Mouse (Mus musculus) c-Kit-negative CD71-positive TER-119-positive erythroid progenitor cells, embryonic 14.5 days (primary cell): ENCODE measurements around the gene Olfr1329.
"Not testable (repeated sequence)": the region's sequence is repeated elsewhere in the genome, so short reads cannot be mapped to it uniquely, and the experiment has no call there.

Experiments used
- DNase-seq: peaks from one replicate; pipeline ENCODE4 v3.0.0-alpha.2; 2013; ENCODE audit warnings: low read depth, low spot score

The Olfr1329 gene

DNA sequence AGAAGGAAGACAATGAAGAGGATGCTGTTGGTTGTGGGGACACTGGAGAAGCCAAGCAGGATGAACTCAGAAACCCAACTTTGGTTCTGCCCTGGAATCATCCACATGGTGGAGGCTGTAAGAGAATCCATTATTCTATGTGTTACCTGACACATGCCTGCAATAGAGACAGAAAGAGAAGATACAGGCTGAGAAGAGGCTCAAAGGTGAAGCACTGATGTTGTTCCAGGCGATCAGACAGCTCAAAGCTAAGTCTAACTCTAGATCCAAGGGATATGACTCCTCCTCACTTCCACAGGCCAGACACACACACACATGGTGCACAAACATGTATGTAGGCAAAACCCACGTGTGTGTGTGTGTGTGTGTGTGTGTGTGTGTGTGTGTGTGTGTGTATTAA is at the start of gene Olfr1329:
Gene Olfr1329, minus strand, starts transcription at position 101 of the 400 bp plus-strand sequence.
- not testable (repeated sequence) for DNase-seq

DNA sequence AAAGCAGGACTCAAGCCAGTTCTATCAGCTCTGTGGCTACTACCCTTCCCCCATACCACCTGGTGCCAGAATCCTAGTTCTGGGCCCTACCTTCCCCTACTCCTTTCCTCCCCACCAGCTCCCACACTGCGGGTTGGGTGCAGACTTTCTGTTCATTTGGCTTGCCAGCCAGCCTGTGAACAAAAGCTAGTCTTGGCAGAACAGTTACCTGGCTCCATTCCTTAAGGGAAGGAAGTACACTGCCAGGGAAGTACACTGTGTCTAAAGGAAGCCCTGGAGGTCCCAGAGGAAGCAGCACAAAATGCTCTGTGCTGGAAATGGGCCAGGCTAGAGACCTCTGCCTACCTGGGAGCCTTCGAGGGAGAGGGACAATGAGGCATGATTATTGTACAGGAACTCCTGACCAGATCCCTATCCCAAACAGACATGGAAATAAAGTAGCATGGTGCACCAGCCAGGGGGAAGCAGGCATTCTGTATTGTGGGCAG is 43.9 kb upstream of the Olfr1329 start, which contains the start of gene Lao1:
Gene Lao1, plus strand, starts transcription at position 438 of the 488 bp plus-strand sequence.
- no peak for DNase-seq

DNA sequence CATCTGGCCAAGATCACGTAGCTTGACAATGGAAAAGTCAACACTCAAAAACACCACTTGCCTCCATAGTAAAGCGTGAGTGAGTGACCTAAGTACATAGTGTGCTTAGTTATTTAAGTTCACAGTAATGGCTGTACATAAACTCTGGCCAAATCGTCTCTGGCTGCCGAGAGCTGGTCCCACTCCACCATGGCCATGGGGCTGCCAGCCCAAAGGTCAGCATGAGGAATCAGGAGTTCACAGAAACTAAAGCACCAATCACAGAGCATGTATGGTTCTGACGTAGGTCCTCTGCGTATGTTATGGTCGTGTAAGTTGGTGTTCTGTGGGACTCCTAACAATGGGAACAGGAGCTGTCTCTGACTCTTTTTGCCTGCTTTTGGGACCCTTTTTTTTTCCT is 41.5 kb upstream of the Olfr1329 start:
- DNase-seq = no peak

DNA sequence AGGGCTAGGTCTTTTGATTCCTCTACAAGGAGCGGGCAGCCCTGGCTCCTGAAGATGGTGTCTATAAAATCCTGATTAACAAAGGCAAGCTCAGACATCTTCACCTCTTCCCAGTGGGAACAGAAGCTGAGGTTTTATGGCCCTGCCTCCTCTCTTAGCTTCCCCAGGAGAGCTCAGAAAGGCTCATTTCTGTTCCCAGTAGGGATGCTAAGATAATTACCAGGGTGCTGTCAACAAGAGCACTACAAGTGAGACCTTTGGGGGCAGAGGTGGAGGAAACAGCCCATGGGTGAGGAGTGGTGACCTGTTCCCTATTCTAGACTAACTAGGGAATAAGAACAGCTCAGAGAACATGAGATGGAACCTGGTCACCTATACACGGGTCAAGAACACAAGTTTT is 21.2 kb upstream of the Olfr1329 start, which contains the start of gene Olfr1328:
Gene Olfr1328, minus strand, starts transcription at position 101 of the 400 bp plus-strand sequence.
- no peak for DNase-seq

DNA sequence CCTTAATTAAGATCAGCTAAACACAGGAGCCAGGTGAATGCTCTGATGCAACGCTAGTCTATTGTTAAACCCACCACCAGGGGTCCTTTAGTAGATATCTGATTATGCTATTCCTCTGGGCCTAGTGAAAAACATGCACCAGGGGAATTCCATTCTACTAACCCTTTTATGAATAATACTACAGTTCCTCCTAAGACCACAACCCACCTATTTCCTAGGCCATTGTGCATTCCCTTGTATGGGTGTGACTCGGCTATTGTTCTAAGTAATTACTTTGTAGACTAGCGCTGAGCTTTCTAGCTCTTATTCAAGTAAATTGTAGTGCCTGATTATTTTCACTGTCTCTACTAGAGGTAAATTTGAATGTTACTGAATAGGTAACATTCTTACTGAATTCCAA is 14.1 kb upstream of the Olfr1329 start:
- DNase-seq = not testable (repeated sequence)

DNA sequence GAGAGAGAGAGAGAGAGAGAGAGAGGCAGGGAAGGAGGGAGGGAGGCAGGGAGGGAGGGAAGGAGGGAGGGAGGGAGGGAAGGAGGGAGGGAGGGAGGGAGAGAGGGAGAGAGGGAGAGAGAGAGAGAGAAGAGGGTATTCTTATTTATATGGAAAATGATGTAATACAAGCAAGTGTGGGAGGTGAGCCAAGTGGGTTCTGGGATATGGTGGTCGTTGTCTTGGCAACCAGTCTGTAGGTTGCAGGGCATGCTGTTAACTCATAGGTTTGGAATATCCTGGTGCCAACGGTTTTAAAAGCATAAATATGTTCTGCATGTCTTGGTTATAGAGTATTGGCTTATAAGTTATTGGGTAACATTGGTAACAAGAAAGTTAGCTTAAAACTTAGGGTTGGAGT is 15.3 kb downstream of the Olfr1329 start:
- no peak for DNase-seq

DNA sequence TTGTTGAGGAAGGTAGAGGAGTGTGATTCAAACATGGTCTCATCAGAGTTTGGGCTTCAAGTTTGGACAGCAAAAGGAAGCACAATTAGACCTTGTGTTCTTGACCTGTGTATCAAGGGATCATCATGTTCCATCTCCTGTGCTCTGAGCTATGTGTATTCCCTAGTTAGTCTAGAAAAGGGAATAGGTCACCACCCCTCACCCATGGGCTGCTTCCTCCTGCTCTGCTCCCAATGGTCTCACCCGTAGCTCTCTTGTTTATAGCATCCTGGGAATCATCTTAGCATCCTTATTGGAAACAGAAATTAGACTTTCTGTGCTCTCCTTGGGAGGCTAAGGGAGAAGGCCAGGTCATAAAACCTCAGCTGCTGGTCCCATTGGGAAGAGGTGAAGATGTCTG is 29.0 kb downstream of the Olfr1329 start, which contains the start of gene Olfr1330:
Gene Olfr1330, plus strand, starts transcription at position 301 of the 400 bp plus-strand sequence.
- DNase-seq = no peak

DNA sequence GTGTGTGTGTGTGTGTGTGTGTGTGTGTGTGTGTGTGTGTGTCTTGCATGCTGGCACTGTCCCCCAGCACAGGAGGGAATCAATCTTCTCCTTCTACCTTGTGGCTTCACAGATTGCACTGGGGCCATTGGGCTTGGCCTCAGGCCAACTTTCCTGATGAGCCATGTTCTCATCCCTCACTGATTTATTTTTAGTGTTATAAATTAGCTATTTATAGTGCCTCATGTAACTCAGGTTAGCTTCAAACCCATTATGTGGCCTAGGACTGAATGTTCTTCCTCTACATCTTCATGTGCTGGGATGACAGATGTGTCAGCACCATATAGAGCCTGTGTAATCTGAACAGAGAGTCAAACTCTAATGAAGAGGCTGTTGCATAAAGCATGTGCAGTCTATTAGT is 49.7 kb downstream of the Olfr1329 start:
- no peak for DNase-seq
